ENCODE assay signal across 9 mouse cellular contexts in the genomic region with DNA sequence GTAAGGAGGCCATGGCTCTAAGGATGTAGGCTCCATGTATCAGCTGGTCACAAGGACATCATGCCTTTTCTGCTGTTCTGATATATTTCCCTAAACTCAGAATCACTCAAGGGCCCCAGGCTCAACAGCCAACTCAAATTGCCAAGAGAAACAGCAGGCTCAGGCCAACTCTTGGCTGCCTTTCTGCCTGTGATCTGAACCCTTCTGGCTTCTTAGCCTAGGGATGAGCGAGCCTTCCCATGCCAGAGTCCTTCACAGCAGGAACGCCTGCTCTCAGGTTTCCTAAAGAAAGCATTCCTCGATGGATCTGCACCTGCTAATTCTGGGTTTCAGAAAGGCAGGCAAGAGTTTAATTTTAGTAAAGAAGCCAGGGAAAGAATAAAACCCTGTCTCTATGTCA. TPM values are rescaled to one million over a fixed set of nuclear protein-coding genes. Genes with fewer than 3 reads are reported as not detected.
A peak's percentile ranks its signal among the peaks of the same experiment; 100 is the strongest.
DNase-seq lines count a peak whose midpoint lies in the region; ATAC-seq lines count a peak whose summit lies in the region.
"Had no signal": no experiment of that assay in that cellular context is flagged by ENCODE, and none has a peak within 500 bp of the region (broad histone marks: within the 10 kb centered on the region; RNA-seq: fewer than 3 reads in every experiment).

No protein-coding gene starts in this region.

- H3K4me2 ChIP-seq in kidney, embryonic 15.5 days, result no peak overlapping the region
- H3K4me2 ChIP-seq in kidney, embryonic 16.5 days (replicated peaks; ENCODE audit: low read depth, low read length), result no peak overlapping the region
- no peak overlapping the region for H3K4me2 ChIP-seq in heart, embryonic 15.5 days
- H3K4me2 ChIP-seq: hindbrain, embryonic 13.5 days; stomach, embryonic 15.5 days had no signal

- H3K9me3 ChIP-seq in kidney, embryonic 15.5 days (replicated peaks), result no peaks in the 10 kb centered on the region
- no peaks in the 10 kb centered on the region for H3K9me3 ChIP-seq in kidney, embryonic 16.5 days (ENCODE audit: low read length)
- H3K9me3 ChIP-seq in heart, embryonic 15.5 days (replicated peaks), result no peaks in the 10 kb centered on the region
- H3K9me3 ChIP-seq: hindbrain, embryonic 13.5 days; stomach, embryonic 15.5 days had no signal

- no peak for ATAC-seq in kidney, embryonic 15.5 days (replicated peaks; ENCODE audit: low FRiP score)
- no peak for ATAC-seq in kidney, embryonic 16.5 days (ENCODE audit: low FRiP score, low TSS enrichment)
- ATAC-seq in heart, embryonic 15.5 days (replicated peaks; ENCODE audit: insufficient number of reproducible peaks, insufficient read depth, low FRiP score, low read depth), result no peak

- 30% methylated on average over 3 of the region's 3 CpGs for WGBS in kidney, embryonic 15.5 days
- WGBS in kidney, embryonic 16.5 days, result 31% methylated on average over 3 of the region's 3 CpGs
- WGBS in heart, embryonic 15.5 days, result 44% methylated on average over 3 of the region's 3 CpGs

- peak overlapping the region; percentile 42; the same call in 1 of the 2 replicates for H3K27ac ChIP-seq in kidney, embryonic 15.5 days
- H3K27ac ChIP-seq in kidney, embryonic 16.5 days (ENCODE audit: low read length), result no peak overlapping the region
- 0 out of 2 replicates have a peak overlapping the region, but pooled peaks have one; percentile 56 for H3K27ac ChIP-seq in heart, embryonic 15.5 days
- H3K27ac ChIP-seq: stomach, embryonic 15.5 days had no signal

- DNase-seq in cerebellum, adult 11 months, result peak; percentile 61
- DNase-seq in cerebellum, postnatal 36 days, result peak; percentile 79 to 81
- DNase-seq in thymus, postnatal 14 days, result no peak
- no peak for DNase-seq in right cerebral cortex, adult 18-20 months

- H3K4me3 ChIP-seq in kidney, embryonic 15.5 days (replicated peaks), result no peak overlapping the region
- H3K4me3 ChIP-seq in kidney, embryonic 16.5 days (ENCODE audit: low read length), result no peak overlapping the region
- H3K4me3 ChIP-seq in heart, embryonic 15.5 days, result no peak overlapping the region
- H3K4me3 ChIP-seq: hindbrain, embryonic 13.5 days; stomach, embryonic 15.5 days had no signal

- H3K36me3 ChIP-seq in kidney, embryonic 15.5 days, result no peaks in the 10 kb centered on the region
- no peaks in the 10 kb centered on the region for H3K36me3 ChIP-seq in kidney, embryonic 16.5 days (ENCODE audit: insufficient read depth, low read length)
- H3K36me3 ChIP-seq in heart, embryonic 15.5 days, result no peaks in the 10 kb centered on the region
- H3K36me3 ChIP-seq: hindbrain, embryonic 13.5 days; stomach, embryonic 15.5 days had no signal

- peaks cover 16% of the 10 kb centered on the region for H3K4me1 ChIP-seq in kidney, embryonic 15.5 days
- H3K4me1 ChIP-seq in kidney, embryonic 16.5 days (ENCODE audit: insufficient read depth, low read length), result peaks cover 11% of the 10 kb centered on the region
- peaks cover 46% of the 10 kb centered on the region for H3K4me1 ChIP-seq in heart, embryonic 15.5 days (replicated peaks)

- H3K9ac ChIP-seq in kidney, embryonic 15.5 days, result no peak overlapping the region
- H3K9ac ChIP-seq in kidney, embryonic 16.5 days (replicated peaks; ENCODE audit: low read length), result no peak overlapping the region
- H3K9ac ChIP-seq in heart, embryonic 15.5 days, result no peak overlapping the region
- H3K9ac ChIP-seq: hindbrain, embryonic 13.5 days; stomach, embryonic 15.5 days had no signal

- H3K27me3 ChIP-seq in kidney, embryonic 15.5 days, result no peaks in the 10 kb centered on the region
- no peaks in the 10 kb centered on the region for H3K27me3 ChIP-seq in kidney, embryonic 16.5 days (ENCODE audit: insufficient read depth, low read length)
- H3K27me3 ChIP-seq in heart, embryonic 15.5 days, result no peaks in the 10 kb centered on the region
- H3K27me3 ChIP-seq: hindbrain, embryonic 13.5 days; stomach, embryonic 15.5 days had no signal

RNA-seq across cellular contexts. Expression of gene Abtb2, which starts 43.4 kb away (rescaled TPM):
- 7.7 and 8.4 TPM in 2 replicates for polyA plus RNA-seq in kidney, embryonic 15.5 days (2015; fragmentation: Nextera tagmentation; extraction: Ambion mirVana)
- polyA plus RNA-seq in kidney, embryonic 16.5 days (2015; fragmentation: Nextera tagmentation; extraction: Ambion mirVana), result 7.8 and 9.3 TPM in 2 replicates
- 20.2 and 21.4 TPM in 2 replicates for polyA plus RNA-seq in heart, embryonic 15.5 days (2015; fragmentation: Nextera tagmentation; extraction: Ambion mirVana)

Comparison
In these comparisons a context has a peak if more than half of its experiments do, and no peak if none do; other contexts are left out.
1. DNase-seq: peak in cerebellum, adult 11 months (single experiment) and cerebellum, postnatal 36 days (2 of 2); none in thymus, postnatal 14 days (single experiment) and right cerebral cortex, adult 18-20 months (single experiment).